Mouse (Mus musculus) heart, embryonic 12.5 days (tissue): ENCODE results near the gene Myh6. TPM values are rescaled to one million over a fixed set of nuclear protein-coding genes. Genes with fewer than 3 reads are reported as not detected.
A peak's percentile ranks its signal among the peaks of the same experiment; 100 is the strongest.
"Not testable (repeated sequence)": the region's sequence is repeated elsewhere in the genome, so short reads cannot be mapped to it uniquely, and the experiment has no call there.

Experiments used
- ATAC-seq: fragments of 200-750 bp; cut with Nextera tagmentation; 2 replicates; pipeline ENCODE4 v1.8.0; 2017; ENCODE audit warnings: moderate TSS enrichment, moderate library complexity; ENCODE audit not compliant: insufficient number of reproducible peaks, low FRiP score
- H3K27ac ChIP-seq: fragments of 300-500 bp; sonication (generic); 2 replicates; pipeline ENCODE4 v1.5.1; 2016; ENCODE audit warnings: mild to moderate bottlenecking, moderate library complexity; ENCODE audit not compliant: poor library complexity, severe bottlenecking
- H3K27me3 ChIP-seq: fragments of 300-500 bp; sonication (generic); replicated peaks from 2 replicates; pipeline ENCODE4 v1.6.1; 2016; ENCODE audit warnings: mild to moderate bottlenecking, moderate library complexity
- H3K36me3 ChIP-seq: fragments of 300-500 bp; sonication (generic); 2 replicates; pipeline ENCODE4 v1.6.1; 2016; ENCODE audit warnings: mild to moderate bottlenecking, moderate library complexity
- H3K4me1 ChIP-seq: fragments of 300-500 bp; sonication (generic); replicated peaks from 2 replicates; pipeline ENCODE4 v1.6.1; 2016; ENCODE audit warnings: mild to moderate bottlenecking
- H3K4me2 ChIP-seq: fragments of 300-500 bp; sonication (generic); 2 replicates; pipeline ENCODE4 v1.6.1; 2016; ENCODE audit warnings: mild to moderate bottlenecking, moderate library complexity
- H3K4me3 ChIP-seq: fragments of 300-500 bp; sonication (generic); 2 replicates; pipeline ENCODE4 v1.5.1; 2016; ENCODE audit warnings: mild to moderate bottlenecking
- H3K9ac ChIP-seq: fragments of 300-500 bp; sonication (generic); 2 replicates; pipeline ENCODE4 v1.6.1; 2016; ENCODE audit warnings: mild to moderate bottlenecking, moderate library complexity
- H3K9me3 ChIP-seq: fragments of 300-500 bp; sonication (generic); replicated peaks from 2 replicates; pipeline ENCODE4 v1.6.1; 2016; ENCODE audit warnings: mild to moderate bottlenecking, moderate library complexity
- WGBS: fragments of 180-500 bp; shearing (Covaris S2); methylation state at CpG from one replicate; pipeline ENCODE4 v1.1.7; 2016; 5-methylcytosine and 5-hydroxymethylcytosine counted together
- polyA plus RNA-seq: library from polyadenylated mRNA; unstranded; fragments of >200 nt; fragmentation: Nextera tagmentation; extraction: Ambion mirVana; gene quantifications from 2 replicates; pipeline ENCODE4 v1.2.1, GENCODE M21; 2016

Myh6 gene
- polyA plus RNA-seq, 1 experiment from 2014 or later = 2,858 TPM

DNA sequence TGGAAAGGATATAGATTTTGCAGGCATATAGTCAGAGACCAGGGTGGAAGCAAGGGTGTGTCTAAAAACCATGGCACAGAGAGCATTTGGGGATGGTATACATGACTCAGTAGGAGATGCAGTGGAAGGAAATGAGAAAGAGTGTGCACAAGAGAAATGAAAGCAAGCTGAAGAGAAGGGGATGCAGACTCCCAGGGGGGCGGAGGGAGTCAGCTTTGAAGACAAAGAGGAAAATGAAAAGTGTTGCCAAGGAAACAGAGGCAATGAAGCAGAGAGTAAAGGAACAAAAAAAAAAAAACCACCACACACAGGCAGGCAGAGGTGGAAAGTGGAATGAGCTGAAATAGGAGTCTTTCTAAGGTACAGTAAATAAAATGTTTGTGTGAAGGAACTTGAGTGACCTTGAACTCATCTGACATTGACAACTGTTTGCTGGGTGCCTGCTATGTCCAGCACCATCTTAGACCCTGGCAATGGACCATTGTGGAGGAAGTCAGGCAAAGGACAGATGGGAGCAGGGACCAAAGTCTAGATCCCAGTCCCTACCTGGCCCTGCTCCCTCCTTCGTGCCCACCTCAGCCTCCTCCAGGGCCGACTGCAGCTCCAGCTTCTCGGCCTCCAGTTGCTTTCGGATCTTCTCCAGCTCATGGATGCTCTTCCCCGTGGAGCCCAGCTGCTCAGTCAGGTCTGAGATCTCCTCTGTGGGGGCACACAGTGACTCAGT, 7.5 kb upstream of the Myh6 start:
- peaks cover 83% of the 10 kb centered on the region for H3K36me3 ChIP-seq
- H3K27me3 ChIP-seq = no peaks in the 10 kb centered on the region
- H3K4me2 ChIP-seq = no peak overlapping the region
- H3K9me3 ChIP-seq = no peaks in the 10 kb centered on the region
- peak overlapping the region; percentile 54 for H3K9ac ChIP-seq
- 80% methylated on average over 6 of the region's 6 CpGs for WGBS
- ATAC-seq = no peak
- peaks cover 57% of the 10 kb centered on the region for H3K4me1 ChIP-seq
- peak overlapping the region; percentile 94 for H3K27ac ChIP-seq
- no peak overlapping the region for H3K4me3 ChIP-seq

DNA sequence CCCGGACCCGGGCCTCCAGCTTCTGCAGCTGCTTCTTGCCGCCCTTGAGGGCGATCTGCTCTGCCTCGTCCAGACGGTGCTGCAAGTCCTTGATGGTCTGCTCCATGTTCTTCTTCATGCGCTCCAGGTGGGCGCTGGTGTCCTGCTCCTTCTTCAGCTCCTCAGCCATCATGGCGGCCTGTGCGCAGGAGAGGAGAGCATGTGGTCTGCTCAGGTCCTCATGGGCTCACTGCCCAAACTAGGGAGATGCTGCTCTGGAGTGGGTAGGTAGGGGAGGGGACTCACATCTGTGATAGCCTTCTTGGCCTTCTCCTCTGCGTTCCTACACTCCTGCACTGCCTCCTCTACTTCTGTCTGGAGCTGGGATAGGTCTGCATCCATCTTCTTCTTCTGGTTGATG, 6.1 kb upstream of the Myh6 start:
- Histone ChIP-seq H3K36me3 (peaks cover 70% of the 10 kb centered on the region), H3K27ac (peak overlapping the region; percentile 94)
- 75% methylated on average over 11 of the region's 11 CpGs for WGBS

GRCm38 (mm10) chr14:54968344-54968743, 1.6 kb upstream of the Myh6 start:
- ATAC-seq = peak; percentile 54
- H3K9ac ChIP-seq = 0 out of 2 replicates have a peak overlapping the region, but pooled peaks have one; percentile 37
- peaks cover 44% of the 10 kb centered on the region for H3K36me3 ChIP-seq
- H3K4me3 ChIP-seq = no peak overlapping the region
- peak overlapping the region; percentile 94 for H3K27ac ChIP-seq
- H3K27me3 ChIP-seq = no peaks in the 10 kb centered on the region
- no peaks in the 10 kb centered on the region for H3K9me3 ChIP-seq
- peaks cover 55% of the 10 kb centered on the region for H3K4me1 ChIP-seq
- H3K4me2 ChIP-seq = 0 out of 2 replicates have a peak overlapping the region, but pooled peaks have one; percentile 68

More for the DNA sequence above, 6.1 kb upstream of the Myh6 start:
- H3K4me2 ChIP-seq, H3K4me3 ChIP-seq, H3K27me3 ChIP-seq, H3K9me3 ChIP-seq, ATAC-seq: not testable (repeated sequence)
- Histone ChIP-seq H3K4me1 (peaks cover 60% of the 10 kb centered on the region), H3K9ac (peak overlapping the region; percentile 54; the same call in 1 of the 2 replicates)

GRCm38 (mm10) chr14:54967874-54968273, 1.1 kb upstream of the Myh6 start:
- ATAC-seq = peak; percentile 25
- Histone ChIP-seq H3K27me3 (no peaks in the 10 kb centered on the region), H3K9ac (peak overlapping the region; percentile 88), H3K4me3 (no peak overlapping the region), H3K27ac (peak overlapping the region; percentile 94), H3K4me2 (peak overlapping the region; percentile 68), H3K36me3 (peaks cover 42% of the 10 kb centered on the region), H3K9me3 (no peaks in the 10 kb centered on the region), H3K4me1 (peaks cover 53% of the 10 kb centered on the region)
- 51% methylated on average over 3 of the region's 3 CpGs for WGBS

GRCm38 (mm10) chr14:54965631-54966030, 1.1 kb downstream of the Myh6 start:
- Histone ChIP-seq H3K4me1 (peaks cover 55% of the 10 kb centered on the region), H3K9me3 (no peaks in the 10 kb centered on the region), H3K4me2 (peak overlapping the region; percentile 68), H3K27ac (peak overlapping the region; percentile 94), H3K36me3 (peaks cover 46% of the 10 kb centered on the region), H3K4me3 (peak overlapping the region; percentile 61), H3K9ac (peak overlapping the region; percentile 88), H3K27me3 (no peaks in the 10 kb centered on the region)
- ATAC-seq = no peak
- WGBS = 42% methylated on average over 6 of the region's 6 CpGs

DNA sequence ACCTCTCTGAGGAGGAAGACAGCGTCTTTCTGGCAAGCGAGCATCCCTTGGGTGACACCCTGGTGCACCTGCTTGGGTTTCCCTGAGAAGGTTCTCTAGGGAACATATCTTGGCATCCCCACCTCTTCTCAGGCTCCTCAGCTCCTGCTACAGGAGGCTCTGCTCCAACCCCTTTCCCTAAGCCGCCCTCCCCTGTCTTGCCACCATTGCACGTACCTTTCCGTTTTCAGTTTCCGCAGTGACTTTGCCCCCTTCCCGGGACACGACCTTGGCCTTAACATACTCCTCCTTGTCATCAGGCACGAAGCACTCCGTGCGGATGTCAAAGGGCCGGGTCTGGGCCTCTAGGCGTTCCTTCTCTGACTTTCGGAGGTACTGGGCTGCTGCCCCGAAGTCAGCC, 1.7 kb downstream of the Myh6 start:
- H3K27me3 ChIP-seq = no peaks in the 10 kb centered on the region
- peak overlapping the region; percentile 88 for H3K9ac ChIP-seq
- peak overlapping the region; percentile 61 for H3K4me3 ChIP-seq
- peak overlapping the region; percentile 94 for H3K27ac ChIP-seq
- H3K36me3 ChIP-seq = peaks cover 46% of the 10 kb centered on the region
- WGBS = 41% methylated on average over 15 of the region's 15 CpGs
- H3K4me2 ChIP-seq = peak overlapping the region; percentile 68
- no peaks in the 10 kb centered on the region for H3K9me3 ChIP-seq
- ATAC-seq = no peak
- peaks cover 58% of the 10 kb centered on the region for H3K4me1 ChIP-seq

- H3K9me3 ChIP-seq = no peaks in the 10 kb centered on the region
- peak overlapping the region; percentile 94 for H3K27ac ChIP-seq
- WGBS = 67% methylated on average over 11 of the region's 11 CpGs
- ATAC-seq = no peak
- H3K4me3 ChIP-seq = peak overlapping the region; percentile 61
- H3K27me3 ChIP-seq = no peaks in the 10 kb centered on the region
- peaks cover 55% of the 10 kb centered on the region for H3K4me1 ChIP-seq
- H3K36me3 ChIP-seq = peaks cover 54% of the 10 kb centered on the region
- H3K4me2 ChIP-seq = peak overlapping the region; percentile 68
- peak overlapping the region; percentile 88 for H3K9ac ChIP-seq
Measured at GRCm38 (mm10) chr14:54963727-54964126, 3.0 kb downstream of the Myh6 start.

GRCm38 (mm10) chr14:54962714-54963113, 4.0 kb downstream of the Myh6 start:
- H3K9ac ChIP-seq = peak overlapping the region; percentile 88

GRCm38 (mm10) chr14:54961487-54961886, 5.2 kb downstream of the Myh6 start:
- Histone ChIP-seq H3K27ac (peak overlapping the region; percentile 94), H3K9me3 (no peaks in the 10 kb centered on the region), H3K27me3 (no peaks in the 10 kb centered on the region), H3K9ac (peak overlapping the region; percentile 88), H3K4me2 (peak overlapping the region; percentile 68), H3K4me3 (peak overlapping the region; percentile 61), H3K4me1 (peaks cover 48% of the 10 kb centered on the region), H3K36me3 (peaks cover 76% of the 10 kb centered on the region)
- no peak for ATAC-seq
- WGBS = 52% methylated on average over 5 of the region's 5 CpGs

More at GRCm38 (mm10) chr14:54962714-54963113, 4.0 kb downstream of the Myh6 start:
- WGBS = 46% methylated on average over 7 of the region's 7 CpGs
- H3K27ac ChIP-seq = peak overlapping the region; percentile 94
- H3K4me3 ChIP-seq = peak overlapping the region; percentile 61
- H3K36me3 ChIP-seq = peaks cover 64% of the 10 kb centered on the region
- no peaks in the 10 kb centered on the region for H3K27me3 ChIP-seq
- ATAC-seq = no peak
- H3K4me1 ChIP-seq = peaks cover 51% of the 10 kb centered on the region
- no peaks in the 10 kb centered on the region for H3K9me3 ChIP-seq
- peak overlapping the region; percentile 68 for H3K4me2 ChIP-seq

DNA sequence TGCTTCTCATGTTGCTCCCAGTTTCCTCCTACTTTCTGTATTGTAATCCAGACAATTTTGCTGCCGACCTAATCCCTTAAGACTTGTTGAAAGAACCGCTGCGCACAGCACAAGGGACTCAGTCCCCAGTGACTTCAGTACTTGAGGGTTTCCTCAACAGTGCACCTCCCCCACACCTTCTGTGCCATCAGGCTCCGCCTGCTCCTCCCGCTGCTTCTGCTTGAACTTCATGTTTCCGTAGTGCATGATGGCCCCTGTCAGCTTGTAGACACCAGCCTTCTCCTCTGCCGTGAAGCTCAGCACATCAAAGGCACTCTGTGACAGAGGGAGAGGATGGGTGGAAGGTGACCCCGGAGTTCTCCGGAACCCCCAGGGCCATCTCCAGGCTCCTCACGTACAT, 6.0 kb downstream of the Myh6 start:
- WGBS = 39% methylated on average over 10 of the region's 10 CpGs
- Histone ChIP-seq H3K27me3 (no peaks in the 10 kb centered on the region), H3K4me2 (peak overlapping the region; percentile 68), H3K27ac (peak overlapping the region; percentile 94), H3K4me1 (peaks cover 51% of the 10 kb centered on the region), H3K36me3 (peaks cover 82% of the 10 kb centered on the region), H3K9ac (peak overlapping the region; percentile 88), H3K4me3 (peak overlapping the region; percentile 61), H3K9me3 (no peaks in the 10 kb centered on the region)
- no peak for ATAC-seq

DNA sequence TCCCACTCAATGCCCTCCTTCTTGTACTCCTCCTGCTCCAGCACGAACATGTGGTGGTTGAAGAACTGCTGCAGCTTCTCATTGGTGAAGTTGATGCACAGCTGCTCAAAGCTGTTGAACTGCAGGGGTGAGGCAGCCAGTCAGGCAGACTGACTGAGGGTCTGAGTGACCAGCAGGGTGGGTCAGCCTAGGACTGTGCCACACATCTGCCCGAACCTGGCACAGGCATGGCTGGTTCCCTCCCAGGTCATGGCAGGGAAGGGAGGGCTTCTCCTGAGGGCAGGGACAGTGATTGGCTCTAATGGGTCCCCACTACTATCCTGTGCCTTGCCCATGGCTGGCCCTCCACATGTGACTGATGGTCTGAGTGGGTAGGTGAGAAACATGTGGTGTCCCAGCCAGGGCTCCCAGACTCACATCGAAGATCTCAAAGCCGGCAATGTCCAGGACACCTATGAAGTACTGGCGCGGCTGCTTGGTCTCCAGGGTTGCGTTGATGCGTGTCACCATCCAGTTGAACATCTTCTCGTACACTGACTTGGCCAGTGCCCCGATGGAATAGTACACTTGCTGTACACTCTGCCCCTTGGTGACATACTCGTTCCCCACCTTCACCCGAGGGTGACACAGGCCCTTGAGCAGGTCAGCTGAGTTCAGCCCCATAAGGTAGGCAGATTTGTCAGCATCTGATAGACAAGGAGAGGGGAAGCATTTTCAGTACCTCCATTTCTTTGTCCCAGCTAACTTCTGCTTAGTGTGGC, 6.7 kb downstream of the Myh6 start:
- H3K27ac ChIP-seq = peak overlapping the region; percentile 94
- not testable (repeated sequence) for H3K27me3 ChIP-seq, H3K9me3 ChIP-seq
- WGBS = 74% methylated on average over 12 of the region's 12 CpGs
- peak overlapping the region; percentile 88; the same call in 1 of the 2 replicates for H3K9ac ChIP-seq
- peak overlapping the region; percentile 61 for H3K4me3 ChIP-seq
- H3K4me1 ChIP-seq = peaks cover 51% of the 10 kb centered on the region
- peak overlapping the region; percentile 68 for H3K4me2 ChIP-seq
- ATAC-seq = 0 out of 2 replicates have a peak, but pooled peaks have one; percentile 1
- H3K36me3 ChIP-seq = peaks cover 86% of the 10 kb centered on the region
